Mouse (Mus musculus): Measurements from ENCODE around the gene Plbd2.

- TF ChIP-seq CTCF (IDR thresholded peaks at IDR 0.05; ENCODE audit: low read depth) (no peak), EP300 (IDR thresholded peaks at IDR 0.05; ENCODE audit: low read depth) (no peak)
Measured at GRCm38 (mm10) chr5:120548236-120548850, 44.9 kb upstream of the Plbd2 start.

All from liver, embryonic 14.5 days (tissue).